Mouse (Mus musculus): Measurements from ENCODE around the gene Sphk2. TPM values are rescaled to one million over a fixed set of nuclear protein-coding genes. Genes with fewer than 3 reads are reported as not detected.

Gene Sphk2
- 9.0 TPM for polyA plus RNA-seq (2015; fragmentation: Illumina TruSeq; extraction: RNeasy Lipid Tissue Mini Kit (QIAGEN cat#74804); ENCODE audit: insufficient read depth, low read depth, low replicate concordance)

DNA sequence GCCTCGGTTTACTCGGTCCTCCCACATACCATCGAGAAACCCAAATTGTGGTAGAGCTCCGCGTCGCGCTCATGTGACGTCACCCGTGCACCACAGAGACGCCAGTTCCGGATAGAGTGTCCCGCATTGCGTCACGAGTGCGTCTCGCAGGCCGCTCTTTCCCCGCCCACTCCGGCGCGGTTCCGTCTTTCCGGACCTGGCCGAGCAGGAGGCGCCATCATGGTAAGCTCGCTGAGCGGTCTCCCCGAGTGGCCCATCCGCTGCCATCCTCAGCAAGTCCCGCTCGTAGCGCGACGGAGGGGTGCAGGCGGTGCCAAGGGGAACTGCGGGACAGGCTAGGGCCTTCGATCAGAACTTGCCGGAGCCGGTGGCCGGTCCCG lies at the start of gene Sphk2:
Gene Sphk2, minus strand, starts transcription at position 85 of the 380 bp plus-strand sequence.

GRCm38 (mm10) chr7:45725713-45726112 lies 7.9 kb upstream of the Sphk2 start, which contains the start of gene Spaca4:
Gene Spaca4 (minus strand): TSS chr7:45725813.

GRCm38 (mm10) chr7:45720413-45721233 lies 2.8 kb upstream of the Sphk2 start, which contains the start of gene Fam83e:
Gene Fam83e (plus strand): TSS chr7:45721212.

DNA sequence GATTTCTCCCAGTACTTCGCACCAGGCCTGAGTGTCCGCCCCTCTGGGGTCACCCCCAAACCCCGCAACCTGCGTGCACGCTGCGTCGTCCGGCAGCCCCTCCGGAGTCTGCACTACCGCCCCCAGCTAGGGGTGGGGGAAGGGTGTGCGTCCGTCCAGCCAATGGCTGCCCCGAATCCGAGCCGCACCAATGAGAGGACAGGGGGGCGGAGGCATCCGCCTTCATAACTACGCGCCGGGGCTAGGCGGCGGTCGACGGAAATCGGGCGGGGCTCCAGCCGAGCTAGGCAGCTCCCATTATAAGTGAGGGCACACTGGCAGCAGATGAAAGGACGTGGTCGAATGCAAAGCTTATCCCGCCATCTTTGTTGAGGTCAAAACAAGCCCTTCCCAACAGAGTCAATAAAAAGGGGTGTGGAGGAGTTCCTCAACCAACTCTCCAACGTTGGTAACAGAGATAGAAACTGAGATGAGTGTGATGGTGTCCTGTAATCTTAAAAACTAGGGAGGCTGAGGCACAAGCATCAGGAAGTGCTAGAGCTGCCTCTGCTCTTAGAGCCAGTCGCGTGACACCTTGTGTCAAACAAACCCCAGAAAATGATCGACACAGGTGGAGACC lies 2.6 kb downstream of the Sphk2 start, which contains the start of gene Rpl18:
Gene Rpl18, plus strand, starts transcription at position 368 of the 619 bp plus-strand sequence.

GRCm38 (mm10) chr7:45704730-45705442 lies 12.9 kb downstream of the Sphk2 start, which contains the start of gene Dbp:
Gene Dbp (plus strand): TSS chr7:45705088.

DNA sequence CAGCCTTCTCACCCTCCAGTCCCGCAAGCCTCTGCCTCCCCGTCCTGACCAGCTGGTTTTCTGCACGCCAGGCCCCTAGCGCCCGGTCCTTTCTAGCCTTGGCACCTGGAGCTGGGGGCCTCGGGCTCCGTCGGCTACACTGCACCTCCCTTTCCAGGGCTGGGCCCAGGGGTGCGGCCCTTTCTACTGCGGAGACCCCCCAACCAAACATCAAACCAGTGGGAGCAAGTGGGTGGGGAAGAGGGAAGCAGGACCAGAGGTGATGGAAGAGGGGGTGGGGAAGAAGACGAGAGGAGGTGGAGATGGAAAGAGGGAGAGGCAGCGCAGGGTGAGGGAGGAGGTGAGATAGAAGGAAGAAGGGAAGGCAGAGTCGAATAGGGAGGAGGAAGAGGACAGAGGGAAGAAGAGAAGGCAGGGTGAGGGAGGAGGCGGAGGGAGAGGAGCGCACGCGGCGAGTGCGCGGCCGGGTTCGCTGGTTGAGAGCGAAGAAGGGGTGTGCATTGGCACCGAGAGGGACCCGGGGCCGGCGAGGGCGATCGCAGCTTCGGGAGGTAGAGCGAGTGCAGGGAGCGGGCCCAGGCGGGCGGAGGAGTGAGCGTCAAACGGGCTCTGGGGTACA lies 18.2 kb downstream of the Sphk2 start, which contains the start of gene Car11:
Gene Car11, plus strand, starts transcription at position 321 of the 619 bp plus-strand sequence.

DNA sequence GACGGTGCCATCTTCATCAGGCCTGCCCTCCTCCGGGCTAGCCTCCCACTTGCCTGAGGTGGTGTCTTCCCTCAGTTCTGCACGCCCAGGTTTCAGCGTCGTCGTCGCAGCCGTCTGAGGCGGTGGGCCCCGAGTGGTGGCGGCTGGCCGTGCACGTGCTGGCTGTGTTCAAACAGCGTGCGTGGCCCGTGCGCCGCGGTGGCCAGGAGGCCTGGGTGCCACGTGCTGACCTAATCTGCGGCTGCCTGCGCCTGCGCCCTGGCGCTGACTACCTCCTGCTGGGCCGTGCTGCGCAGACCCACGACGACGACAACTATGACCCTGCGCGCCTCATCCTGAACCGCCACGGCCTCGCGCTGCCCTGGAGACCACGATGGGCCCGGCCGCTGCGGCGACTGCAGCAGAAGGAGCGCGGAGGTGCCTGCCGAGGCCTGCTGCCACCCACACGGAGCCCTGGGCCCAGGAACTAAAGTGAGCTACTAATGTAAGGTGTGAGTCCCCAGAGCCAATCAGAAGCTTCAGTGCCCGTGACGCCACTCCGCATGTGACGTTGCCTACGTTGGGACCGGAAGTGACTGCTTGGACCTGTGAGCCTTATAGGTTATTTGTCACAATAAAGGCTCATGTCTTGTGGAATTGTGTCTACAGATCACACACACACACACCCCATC lies 23.7 kb downstream of the Sphk2 start, which contains the start of gene Sec1:
Gene Sec1, minus strand, starts transcription at position 482 of the 671 bp plus-strand sequence.

GRCm38 (mm10) chr7:45683396-45684050 lies 34.3 kb downstream of the Sphk2 start, which contains the start of gene Ntn5:
Gene Ntn5 (plus strand): TSS chr7:45684022.

DNA sequence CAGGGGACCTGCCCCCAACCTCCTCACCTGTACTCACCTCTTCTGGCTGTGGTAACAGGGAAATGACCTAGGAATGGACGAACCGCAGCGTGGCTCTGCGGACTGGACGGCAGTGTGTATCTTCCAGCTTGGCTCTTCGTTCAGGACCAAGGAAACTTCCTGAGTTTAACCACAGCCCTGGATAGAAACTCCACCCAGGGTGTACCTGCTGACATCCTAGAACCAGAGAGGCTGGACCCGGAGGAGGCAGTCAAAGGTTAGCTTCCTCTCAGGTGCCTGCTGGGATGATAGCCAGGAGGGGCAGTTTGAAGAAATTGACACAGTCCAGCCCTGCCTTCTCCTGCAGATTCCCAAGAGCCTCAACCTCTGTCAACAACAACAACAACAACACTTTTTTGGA lies 51.6 kb downstream of the Sphk2 start, which contains the start of gene Fut2:
Gene Fut2, minus strand, starts transcription at position 234 of the 400 bp plus-strand sequence.

Other genes starting within 250 kb of the Sphk2 start
- gene Tulp2, start 236.1 kb downstream of the Sphk2 start, polyA plus RNA-seq (2015; fragmentation: Illumina TruSeq; extraction: RNeasy Lipid Tissue Mini Kit (QIAGEN cat#74804); ENCODE audit: insufficient read depth, low read depth, low replicate concordance), result 1.5 TPM
- gene Gm45808, start 231.2 kb downstream of the Sphk2 start, polyA plus RNA-seq (2015; fragmentation: Illumina TruSeq; extraction: RNeasy Lipid Tissue Mini Kit (QIAGEN cat#74804); ENCODE audit: insufficient read depth, low read depth, low replicate concordance), result not detected
- 2.1 TPM for gene Dhdh, start 229.2 kb downstream of the Sphk2 start, polyA plus RNA-seq (2015; fragmentation: Illumina TruSeq; extraction: RNeasy Lipid Tissue Mini Kit (QIAGEN cat#74804); ENCODE audit: insufficient read depth, low read depth, low replicate concordance)
- 43.0 TPM for gene Nucb1, start 207.6 kb downstream of the Sphk2 start, polyA plus RNA-seq (2015; fragmentation: Illumina TruSeq; extraction: RNeasy Lipid Tissue Mini Kit (QIAGEN cat#74804); ENCODE audit: insufficient read depth, low read depth, low replicate concordance)
- 14.2 TPM for gene Ppp1r15a, start 191.7 kb downstream of the Sphk2 start, polyA plus RNA-seq (2015; fragmentation: Illumina TruSeq; extraction: RNeasy Lipid Tissue Mini Kit (QIAGEN cat#74804); ENCODE audit: insufficient read depth, low read depth, low replicate concordance)
- gene Plekha4, start 191.7 kb downstream of the Sphk2 start, polyA plus RNA-seq (2015; fragmentation: Illumina TruSeq; extraction: RNeasy Lipid Tissue Mini Kit (QIAGEN cat#74804); ENCODE audit: insufficient read depth, low read depth, low replicate concordance), result 3.5 TPM
- gene Hsd17b14, start 163.1 kb downstream of the Sphk2 start, polyA plus RNA-seq (2015; fragmentation: Illumina TruSeq; extraction: RNeasy Lipid Tissue Mini Kit (QIAGEN cat#74804); ENCODE audit: insufficient read depth, low read depth, low replicate concordance), result not detected
- 127 TPM for gene Bcat2, start 147.8 kb downstream of the Sphk2 start, polyA plus RNA-seq (2015; fragmentation: Illumina TruSeq; extraction: RNeasy Lipid Tissue Mini Kit (QIAGEN cat#74804); ENCODE audit: insufficient read depth, low read depth, low replicate concordance)
- 41.8 TPM for gene Fgf21, start 102.5 kb downstream of the Sphk2 start, polyA plus RNA-seq (2015; fragmentation: Illumina TruSeq; extraction: RNeasy Lipid Tissue Mini Kit (QIAGEN cat#74804); ENCODE audit: insufficient read depth, low read depth, low replicate concordance)
- 4.9 TPM for gene Fut1, start 100.7 kb downstream of the Sphk2 start, polyA plus RNA-seq (2015; fragmentation: Illumina TruSeq; extraction: RNeasy Lipid Tissue Mini Kit (QIAGEN cat#74804); ENCODE audit: insufficient read depth, low read depth, low replicate concordance)
- gene Izumo1, start 96.2 kb downstream of the Sphk2 start, polyA plus RNA-seq (2015; fragmentation: Illumina TruSeq; extraction: RNeasy Lipid Tissue Mini Kit (QIAGEN cat#74804); ENCODE audit: insufficient read depth, low read depth, low replicate concordance), result 2.0 TPM
- 11.1 TPM for gene Rasip1, start 90.5 kb downstream of the Sphk2 start, polyA plus RNA-seq (2015; fragmentation: Illumina TruSeq; extraction: RNeasy Lipid Tissue Mini Kit (QIAGEN cat#74804); ENCODE audit: insufficient read depth, low read depth, low replicate concordance)
- 2.2 TPM for gene Mamstr, start 78.0 kb downstream of the Sphk2 start, polyA plus RNA-seq (2015; fragmentation: Illumina TruSeq; extraction: RNeasy Lipid Tissue Mini Kit (QIAGEN cat#74804); ENCODE audit: insufficient read depth, low read depth, low replicate concordance)
- gene Fut2, start 51.6 kb downstream of the Sphk2 start, polyA plus RNA-seq (2015; fragmentation: Illumina TruSeq; extraction: RNeasy Lipid Tissue Mini Kit (QIAGEN cat#74804); ENCODE audit: insufficient read depth, low read depth, low replicate concordance), result not detected
- gene Ntn5, start 34.0 kb downstream of the Sphk2 start, polyA plus RNA-seq (2015; fragmentation: Illumina TruSeq; extraction: RNeasy Lipid Tissue Mini Kit (QIAGEN cat#74804); ENCODE audit: insufficient read depth, low read depth, low replicate concordance), result not detected
- not detected for gene Sec1, start 23.6 kb downstream of the Sphk2 start, polyA plus RNA-seq (2015; fragmentation: Illumina TruSeq; extraction: RNeasy Lipid Tissue Mini Kit (QIAGEN cat#74804); ENCODE audit: insufficient read depth, low read depth, low replicate concordance)
- 2.1 TPM for gene Car11, start 18.2 kb downstream of the Sphk2 start, polyA plus RNA-seq (2015; fragmentation: Illumina TruSeq; extraction: RNeasy Lipid Tissue Mini Kit (QIAGEN cat#74804); ENCODE audit: insufficient read depth, low read depth, low replicate concordance)
- gene Dbp, start 12.9 kb downstream of the Sphk2 start, polyA plus RNA-seq (2015; fragmentation: Illumina TruSeq; extraction: RNeasy Lipid Tissue Mini Kit (QIAGEN cat#74804); ENCODE audit: insufficient read depth, low read depth, low replicate concordance), result 5.6 TPM
- 401 TPM for gene Rpl18, start 2.5 kb downstream of the Sphk2 start, polyA plus RNA-seq (2015; fragmentation: Illumina TruSeq; extraction: RNeasy Lipid Tissue Mini Kit (QIAGEN cat#74804); ENCODE audit: insufficient read depth, low read depth, low replicate concordance)
- gene Fam83e, start 3.2 kb upstream of the Sphk2 start, polyA plus RNA-seq (2015; fragmentation: Illumina TruSeq; extraction: RNeasy Lipid Tissue Mini Kit (QIAGEN cat#74804); ENCODE audit: insufficient read depth, low read depth, low replicate concordance), result not detected
- not detected for gene Spaca4, start 7.8 kb upstream of the Sphk2 start, polyA plus RNA-seq (2015; fragmentation: Illumina TruSeq; extraction: RNeasy Lipid Tissue Mini Kit (QIAGEN cat#74804); ENCODE audit: insufficient read depth, low read depth, low replicate concordance)
- 4.6 TPM for gene Lmtk3, start 65.7 kb upstream of the Sphk2 start, polyA plus RNA-seq (2015; fragmentation: Illumina TruSeq; extraction: RNeasy Lipid Tissue Mini Kit (QIAGEN cat#74804); ENCODE audit: insufficient read depth, low read depth, low replicate concordance)
- gene Sult2b1, start 66.7 kb upstream of the Sphk2 start, polyA plus RNA-seq (2015; fragmentation: Illumina TruSeq; extraction: RNeasy Lipid Tissue Mini Kit (QIAGEN cat#74804); ENCODE audit: insufficient read depth, low read depth, low replicate concordance), result not detected
- gene Cyth2, start 96.6 kb upstream of the Sphk2 start, polyA plus RNA-seq (2015; fragmentation: Illumina TruSeq; extraction: RNeasy Lipid Tissue Mini Kit (QIAGEN cat#74804); ENCODE audit: insufficient read depth, low read depth, low replicate concordance), result 31.3 TPM
- not detected for gene Kcnj14, start 106.8 kb upstream of the Sphk2 start, polyA plus RNA-seq (2015; fragmentation: Illumina TruSeq; extraction: RNeasy Lipid Tissue Mini Kit (QIAGEN cat#74804); ENCODE audit: insufficient read depth, low read depth, low replicate concordance)
- gene Grwd1, start 112.9 kb upstream of the Sphk2 start, polyA plus RNA-seq (2015; fragmentation: Illumina TruSeq; extraction: RNeasy Lipid Tissue Mini Kit (QIAGEN cat#74804); ENCODE audit: insufficient read depth, low read depth, low replicate concordance), result 4.1 TPM
- 53.6 TPM for gene Kdelr1, start 154.8 kb upstream of the Sphk2 start, polyA plus RNA-seq (2015; fragmentation: Illumina TruSeq; extraction: RNeasy Lipid Tissue Mini Kit (QIAGEN cat#74804); ENCODE audit: insufficient read depth, low read depth, low replicate concordance)
- 0.42 TPM for gene Grin2d, start 160.4 kb upstream of the Sphk2 start, polyA plus RNA-seq (2015; fragmentation: Illumina TruSeq; extraction: RNeasy Lipid Tissue Mini Kit (QIAGEN cat#74804); ENCODE audit: insufficient read depth, low read depth, low replicate concordance)
- gene Syngr4, start 178.7 kb upstream of the Sphk2 start, polyA plus RNA-seq (2015; fragmentation: Illumina TruSeq; extraction: RNeasy Lipid Tissue Mini Kit (QIAGEN cat#74804); ENCODE audit: insufficient read depth, low read depth, low replicate concordance), result not detected
- gene Tmem143, start 178.9 kb upstream of the Sphk2 start, polyA plus RNA-seq (2015; fragmentation: Illumina TruSeq; extraction: RNeasy Lipid Tissue Mini Kit (QIAGEN cat#74804); ENCODE audit: insufficient read depth, low read depth, low replicate concordance), result 6.6 TPM
- 42.8 TPM for gene Emp3, start 203.4 kb upstream of the Sphk2 start, polyA plus RNA-seq (2015; fragmentation: Illumina TruSeq; extraction: RNeasy Lipid Tissue Mini Kit (QIAGEN cat#74804); ENCODE audit: insufficient read depth, low read depth, low replicate concordance)
- gene Ccdc114, start 206.1 kb upstream of the Sphk2 start, polyA plus RNA-seq (2015; fragmentation: Illumina TruSeq; extraction: RNeasy Lipid Tissue Mini Kit (QIAGEN cat#74804); ENCODE audit: insufficient read depth, low read depth, low replicate concordance), result 0.72 TPM